Comparison of ENCODE assay signal across 20 mouse cellular contexts in the genomic region with DNA sequence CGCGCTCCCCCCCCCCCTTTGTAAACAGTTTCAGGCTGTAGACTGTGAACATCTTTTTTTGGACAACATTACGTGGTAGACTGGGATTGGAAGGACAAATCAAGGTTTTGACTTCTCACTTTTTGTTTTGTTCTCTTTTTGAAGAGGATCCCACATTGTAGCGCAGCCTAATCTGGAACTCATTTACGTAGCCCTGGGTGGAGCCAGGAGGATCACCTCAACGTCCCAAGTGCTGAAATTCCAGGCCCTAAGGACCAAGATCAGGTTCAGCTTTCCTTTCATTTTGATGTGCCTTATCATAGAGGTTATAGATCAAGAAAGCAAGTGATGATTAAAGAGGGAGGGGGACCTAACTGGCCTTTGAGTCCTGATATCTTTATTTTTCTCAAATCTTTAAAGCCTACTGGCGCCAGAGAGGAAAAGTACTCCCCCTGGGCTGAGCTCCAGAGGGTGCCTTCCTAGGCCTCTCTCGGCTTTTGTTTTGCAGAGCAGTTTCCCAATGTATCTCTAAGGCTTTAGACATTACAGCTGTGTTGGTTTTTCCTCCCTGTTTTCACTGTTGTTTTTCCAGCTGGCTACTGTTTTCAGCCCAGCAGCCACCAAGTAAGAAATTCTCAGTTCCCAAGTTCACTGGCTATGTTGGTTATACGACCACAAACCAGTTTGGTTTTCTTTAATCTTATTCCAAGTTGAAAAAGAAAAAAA. TPM values are rescaled to one million over a fixed set of nuclear protein-coding genes. Genes with fewer than 3 reads are reported as not detected.
DNase-seq lines count a peak whose midpoint lies in the region; ATAC-seq and TF ChIP-seq lines count a peak whose summit lies in the region.
"Had no signal": no experiment of that assay in that cellular context is flagged by ENCODE, and none has a peak within 500 bp of the region (broad histone marks: within the 10 kb centered on the region; RNA-seq: fewer than 3 reads in every experiment).

No protein-coding gene starts in this region.

- no peak for TF ChIP-seq CTCF in kidney, postnatal 0 days (IDR thresholded peaks at IDR 0.05; ENCODE audit: low read depth)

- H3K36me3 ChIP-seq in kidney, postnatal 0 days (ENCODE audit: insufficient read depth, low read length) = no peaks in the 10 kb centered on the region
- H3K36me3 ChIP-seq in intestine, embryonic 15.5 days = no peaks in the 10 kb centered on the region
- H3K36me3 ChIP-seq: embryonic facial prominence, embryonic 15.5 days; hindbrain, embryonic 15.5 days; limb, embryonic 10.5 days; liver, embryonic 12.5 days; midbrain, embryonic 15.5 days had no signal

- H3K4me1 ChIP-seq in kidney, postnatal 0 days (replicated peaks; ENCODE audit: insufficient read depth, low read length) = no peaks in the 10 kb centered on the region
- no peaks in the 10 kb centered on the region for H3K4me1 ChIP-seq in intestine, embryonic 15.5 days (replicated peaks)
- H3K4me1 ChIP-seq: embryonic facial prominence, embryonic 15.5 days; hindbrain, embryonic 15.5 days; liver, embryonic 12.5 days; midbrain, embryonic 15.5 days had no signal

- H3K4me3 ChIP-seq in kidney, postnatal 0 days (replicated peaks; ENCODE audit: low read depth, low read length) = no peak overlapping the region
- H3K4me3 ChIP-seq in intestine, embryonic 15.5 days (replicated peaks) = no peak overlapping the region
- H3K4me3 ChIP-seq: embryonic facial prominence, embryonic 15.5 days; hindbrain, embryonic 15.5 days; layer of hippocampus, adult 2 months; limb, embryonic 10.5 days; liver, embryonic 12.5 days; midbrain, embryonic 15.5 days had no signal

- H3K9me3 ChIP-seq in kidney, postnatal 0 days (replicated peaks; ENCODE audit: low read length) = no peaks in the 10 kb centered on the region
- no peaks in the 10 kb centered on the region for H3K9me3 ChIP-seq in intestine, embryonic 15.5 days
- H3K9me3 ChIP-seq: embryonic facial prominence, embryonic 15.5 days; hindbrain, embryonic 15.5 days; limb, embryonic 10.5 days; liver, embryonic 12.5 days; midbrain, embryonic 15.5 days had no signal

- peak overlapping the region; percentile 14; the same call in 1 of the 2 replicates for H3K27ac ChIP-seq in kidney, postnatal 0 days
- H3K27ac ChIP-seq in intestine, embryonic 15.5 days = no peak overlapping the region
- H3K27ac ChIP-seq: embryonic facial prominence, embryonic 15.5 days; hindbrain, embryonic 15.5 days; layer of hippocampus, adult 2 months; limb, embryonic 10.5 days; liver, embryonic 12.5 days; midbrain, embryonic 15.5 days had no signal

- no peak overlapping the region for H3K9ac ChIP-seq in kidney, postnatal 0 days (ENCODE audit: low read depth, low read length)
- H3K9ac ChIP-seq in intestine, embryonic 15.5 days = no peak overlapping the region
- H3K9ac ChIP-seq: embryonic facial prominence, embryonic 15.5 days; hindbrain, embryonic 15.5 days; liver, embryonic 12.5 days; lung, embryonic 14.5 days; midbrain, embryonic 15.5 days had no signal

- H3K27me3 ChIP-seq in kidney, postnatal 0 days (ENCODE audit: insufficient read depth, low read length) = no peaks in the 10 kb centered on the region
- H3K27me3 ChIP-seq in intestine, embryonic 15.5 days (replicated peaks) = no peaks in the 10 kb centered on the region
- H3K27me3 ChIP-seq: embryonic facial prominence, embryonic 15.5 days; hindbrain, embryonic 15.5 days had no signal

- H3K4me2 ChIP-seq in kidney, postnatal 0 days (ENCODE audit: low read length) = no peak overlapping the region
- no peak overlapping the region for H3K4me2 ChIP-seq in intestine, embryonic 15.5 days (replicated peaks)
- H3K4me2 ChIP-seq: embryonic facial prominence, embryonic 15.5 days; heart, embryonic 11.5 days; hindbrain, embryonic 15.5 days; liver, embryonic 12.5 days; lung, embryonic 14.5 days; midbrain, embryonic 15.5 days had no signal

- 39% methylated on average over 8 of the region's 9 CpGs for WGBS in kidney, postnatal 0 days
- 51% methylated on average over 8 of the region's 9 CpGs for WGBS in intestine, embryonic 15.5 days

- no peak for ATAC-seq in kidney, postnatal 0 days (replicated peaks; ENCODE audit: low FRiP score, low read depth)
- ATAC-seq in intestine, embryonic 15.5 days = no peak
- ATAC-seq: intestine, postnatal 0 days; liver, embryonic 12.5 days; midbrain, embryonic 15.5 days had no signal

- DNase-seq in kidney, postnatal 0 days (ENCODE audit: low spot score) = peak; percentile 73
- DNase-seq in kidney, adult 11 months = no peak
- peak; percentile 6 for DNase-seq in ovary, postnatal 14 days (ENCODE audit: low spot score)
- DNase-seq in ovary, postnatal 10 days (ENCODE audit: low spot score) = no peak
- DNase-seq in embryo, embryonic 11 days = peak; percentile 8
- DNase-seq in adrenal gland, postnatal 36 days = no peak
- DNase-seq: adrenal gland, adult 8-10 months; cerebellum, adult 11-12 months; cerebellum, postnatal 25 days; lung, embryonic 14.5 days; thymus, adult 18-20 months had no signal

RNA-seq across cellular contexts. Expression of gene Ogt, which starts 2.9 kb away (rescaled TPM):
- polyA plus RNA-seq in kidney, postnatal 0 days (2015; fragmentation: Nextera tagmentation; extraction: Ambion mirVana) = 118 and 119 TPM in 2 replicates
- total RNA-seq in adrenal gland, postnatal 36 days (2021) = 100 to 1,000 TPM; 144 to 177 TPM
- polyA plus RNA-seq in intestine, embryonic 15.5 days (2015; fragmentation: Nextera tagmentation; extraction: Ambion mirVana) = 111 and 117 TPM in 2 replicates

Comparison
In these comparisons a context has a peak if more than half of its experiments do, and no peak if none do; other contexts are left out.
1. DNase-seq: peak in kidney, postnatal 0 days (single experiment), ovary, postnatal 14 days (single experiment) and embryo, embryonic 11 days (single experiment); none in kidney, adult 11 months (single experiment), ovary, postnatal 10 days (single experiment) and adrenal gland, postnatal 36 days (0 of 2).